Mouse (Mus musculus) c-Kit-positive CD71-negative TER-119-negative erythroid progenitor cells, embryonic 14.5 days (primary cell): ENCODE measurements around the gene Gtf2f1.
A peak's percentile ranks its signal among the peaks of the same experiment; 100 is the strongest.
"Not testable (repeated sequence)": the region's sequence is repeated elsewhere in the genome, so short reads cannot be mapped to it uniquely, and the experiment has no call there.

Experiments
- DNase-seq: peaks from one replicate; pipeline ENCODE4 v3.0.0-alpha.2; 2013; ENCODE audit warnings: low read depth

Gene Gtf2f1

GRCm38 (mm10) chr17:57011236-57012141 is at the start of gene Gtf2f1, which contains the start of gene Gm17949:
Gene Gtf2f1, minus strand, starts transcription at chr17:57011288.
Gene Gm17949, plus strand, starts transcription at chr17:57011469.
- DNase-seq, result peak; percentile 98

- peak; percentile 92 for DNase-seq
Observed at GRCm38 (mm10) chr17:57060231-57060801, 49.2 kb upstream of the Gtf2f1 start.

- DNase-seq, result no peak
Observed at GRCm38 (mm10) chr17:57059486-57059977, 48.4 kb upstream of the Gtf2f1 start, which contains the start of gene Slc25a23. Gene Slc25a23, minus strand, starts transcription at chr17:57059863.

GRCm38 (mm10) chr17:57058891-57059485 is 47.9 kb upstream of the Gtf2f1 start, which contains the start of gene Crb3:
Gene Crb3, plus strand, starts transcription at chr17:57059105.
- no peak for DNase-seq

GRCm38 (mm10) chr17:57056246-57056645 is 45.2 kb upstream of the Gtf2f1 start:
- no peak for DNase-seq

GRCm38 (mm10) chr17:57051679-57052078 is 40.6 kb upstream of the Gtf2f1 start:
- DNase-seq, result not testable (repeated sequence)

- DNase-seq, result no peak
Observed at GRCm38 (mm10) chr17:57048816-57049215, 37.7 kb upstream of the Gtf2f1 start.

GRCm38 (mm10) chr17:57047406-57047805 is 36.3 kb upstream of the Gtf2f1 start:
- DNase-seq, result no peak

GRCm38 (mm10) chr17:57041554-57041953 is 30.5 kb upstream of the Gtf2f1 start, which contains the start of gene Slc25a41:
Gene Slc25a41, minus strand, starts transcription at chr17:57041654.
- no peak for DNase-seq

GRCm38 (mm10) chr17:57038978-57039377 is 27.9 kb upstream of the Gtf2f1 start:
- no peak for DNase-seq

- DNase-seq, result no peak
Observed at GRCm38 (mm10) chr17:57032854-57033253, 21.8 kb upstream of the Gtf2f1 start.

- peak; percentile 100 for DNase-seq
Observed at GRCm38 (mm10) chr17:57031661-57032420, 20.8 kb upstream of the Gtf2f1 start.

- no peak for DNase-seq
Observed at GRCm38 (mm10) chr17:57030931-57031660, 20.0 kb upstream of the Gtf2f1 start, which contains the start of gene Khsrp. Gene Khsrp, minus strand, starts transcription at chr17:57031522.

GRCm38 (mm10) chr17:57029691-57030090 is 18.6 kb upstream of the Gtf2f1 start:
- no peak for DNase-seq

GRCm38 (mm10) chr17:57027471-57027870 is 16.4 kb upstream of the Gtf2f1 start:
- no peak for DNase-seq

- DNase-seq, result no peak
Observed at GRCm38 (mm10) chr17:57020960-57021359, 9.9 kb upstream of the Gtf2f1 start.

- no peak for DNase-seq
Observed at GRCm38 (mm10) chr17:57019693-57020092, 8.6 kb upstream of the Gtf2f1 start.

- DNase-seq, result no peak
Observed at GRCm38 (mm10) chr17:57012245-57012795, 1.2 kb upstream of the Gtf2f1 start.

GRCm38 (mm10) chr17:57010911-57011235 is 215 bp downstream of the Gtf2f1 start:
- no peak for DNase-seq

- DNase-seq, result no peak
Observed at GRCm38 (mm10) chr17:57007137-57007905, 3.8 kb downstream of the Gtf2f1 start.
